Mouse (Mus musculus) lung, postnatal 4 days (tissue): ENCODE results near the gene Ccdc113.
"Not testable (repeated sequence)": the region's sequence is repeated elsewhere in the genome, so short reads cannot be mapped to it uniquely, and the experiment has no call there.

Experiments
- DNase-seq, 2 experiments: peaks; one replicate each; pipeline ENCODE4 v3.0.0; 2021

The Ccdc113 gene

GRCm38 (mm10) chr8:95542191-95542590, 8.3 kb downstream of the Ccdc113 start:
- DNase-seq = no peak

GRCm38 (mm10) chr8:95543065-95543464, 9.2 kb downstream of the Ccdc113 start:
- no peak for DNase-seq

GRCm38 (mm10) chr8:95545815-95546214, 11.9 kb downstream of the Ccdc113 start:
- no peak for DNase-seq

GRCm38 (mm10) chr8:95546986-95547385, 13.1 kb downstream of the Ccdc113 start:
- no peak for DNase-seq

GRCm38 (mm10) chr8:95547931-95548330, 14.0 kb downstream of the Ccdc113 start:
- no peak for DNase-seq

GRCm38 (mm10) chr8:95549871-95550829, 16.3 kb downstream of the Ccdc113 start:
- no peak for DNase-seq

GRCm38 (mm10) chr8:95551577-95551976, 17.7 kb downstream of the Ccdc113 start:
- no peak for DNase-seq

GRCm38 (mm10) chr8:95555963-95556362, 22.1 kb downstream of the Ccdc113 start:
- DNase-seq = no peak

- DNase-seq = peak in 1 of 2 experiments; percentile 73
These were observed 32.3 kb downstream of the Ccdc113 start for GRCm38 (mm10) chr8:95566217-95566616.

GRCm38 (mm10) chr8:95566809-95567208, 32.9 kb downstream of the Ccdc113 start:
- DNase-seq = peak; percentile 56 to 86

GRCm38 (mm10) chr8:95573146-95573545, 39.3 kb downstream of the Ccdc113 start:
- no peak for DNase-seq

- DNase-seq = no peak
These were observed 42.4 kb downstream of the Ccdc113 start, which contains the start of gene Prss54 for GRCm38 (mm10) chr8:95576240-95576639. Prss54 (minus strand) TSS chr8:95576340.

- no peak for DNase-seq
These were observed 53.5 kb downstream of the Ccdc113 start for GRCm38 (mm10) chr8:95587339-95587738.

GRCm38 (mm10) chr8:95589282-95589681, 55.4 kb downstream of the Ccdc113 start:
- no peak for DNase-seq

- no peak for DNase-seq
These were observed 56.7 kb downstream of the Ccdc113 start for GRCm38 (mm10) chr8:95590539-95590938.

- DNase-seq = no peak
These were observed 58.4 kb downstream of the Ccdc113 start for GRCm38 (mm10) chr8:95592131-95592780.

GRCm38 (mm10) chr8:95593439-95594393, 59.8 kb downstream of the Ccdc113 start:
- no peak for DNase-seq

GRCm38 (mm10) chr8:95595131-95595530, 61.2 kb downstream of the Ccdc113 start:
- DNase-seq = no peak

- DNase-seq = no peak
These were observed 63.0 kb downstream of the Ccdc113 start for GRCm38 (mm10) chr8:95596841-95597241.

GRCm38 (mm10) chr8:95599861-95600260, 66.0 kb downstream of the Ccdc113 start:
- DNase-seq = peak; percentile 45 to 73

GRCm38 (mm10) chr8:95601306-95601705, 67.4 kb downstream of the Ccdc113 start:
- no peak for DNase-seq

- DNase-seq = no peak
These were observed 68.3 kb downstream of the Ccdc113 start for GRCm38 (mm10) chr8:95602168-95602567.

GRCm38 (mm10) chr8:95606509-95606908, 72.6 kb downstream of the Ccdc113 start:
- not testable (repeated sequence) for DNase-seq
